In genomic region chr9:102358711-102359110, GRCm38 (mm10) we compare ENCODE assay signal across 24 mouse cellular contexts.
"Had no signal": no experiment of that assay in that cellular context is flagged by ENCODE, and none has a peak within 500 bp of the region (broad histone marks: within the 10 kb centered on the region; RNA-seq: fewer than 3 reads in every experiment).

No protein-coding gene starts in this region.

- H3K9me3 ChIP-seq: heart, embryonic 15.5 days; hindbrain, embryonic 13.5 days; hindbrain, embryonic 15.5 days; kidney, embryonic 15.5 days; liver, embryonic 12.5 days had no signal

- H3K27ac ChIP-seq: heart, embryonic 13.5 days; heart, embryonic 15.5 days; hindbrain, embryonic 13.5 days; hindbrain, embryonic 15.5 days; hindbrain, postnatal 0 days; kidney, embryonic 15.5 days; kidney, postnatal 0 days; limb, embryonic 12.5 days; liver, embryonic 12.5 days had no signal

- DNase-seq: gastrocnemius, postnatal 14 days; gastrocnemius, postnatal 36 days; heart, adult 18-20 months; heart, postnatal 14 days; heart, postnatal 36 days; kidney, adult 11 months; kidney, adult 2 months; kidney, adult 9 months; kidney, postnatal 14 days; kidney, postnatal 36 days; layer of hippocampus, adult 9-11 months; layer of hippocampus, postnatal 36 days; left cerebral cortex, postnatal 4 days; liver had no signal

- H3K36me3 ChIP-seq: heart, embryonic 13.5 days; heart, embryonic 15.5 days; hindbrain, embryonic 13.5 days; hindbrain, embryonic 15.5 days; kidney, embryonic 15.5 days; limb, embryonic 12.5 days; liver, embryonic 12.5 days had no signal

- H3K4me1 ChIP-seq: hindbrain, embryonic 13.5 days; hindbrain, embryonic 15.5 days had no signal

- H3K4me2 ChIP-seq: heart, embryonic 13.5 days; heart, embryonic 15.5 days; hindbrain, embryonic 13.5 days; hindbrain, embryonic 15.5 days; kidney, embryonic 15.5 days; limb, embryonic 12.5 days; liver, embryonic 12.5 days had no signal

- H3K4me3 ChIP-seq: heart, embryonic 13.5 days; heart, embryonic 15.5 days; hindbrain, embryonic 13.5 days; hindbrain, embryonic 15.5 days; kidney, embryonic 15.5 days; limb, embryonic 12.5 days; liver, embryonic 12.5 days had no signal

- H3K9ac ChIP-seq: heart, embryonic 13.5 days; heart, embryonic 15.5 days; hindbrain, embryonic 13.5 days; hindbrain, embryonic 15.5 days; kidney, embryonic 15.5 days; limb, embryonic 12.5 days; liver, embryonic 12.5 days had no signal

- ATAC-seq: hindbrain, postnatal 0 days; intestine, embryonic 16.5 days; liver, embryonic 12.5 days had no signal
